Mouse (Mus musculus): ENCODE results near the gene Cers6. TPM values are rescaled to one million over a fixed set of nuclear protein-coding genes. Genes with fewer than 3 reads are reported as not detected.

Cers6 gene
- polyA plus RNA-seq, 1 experiment, result 10.3 TPM

- H3K79me3 ChIP-seq (ENCODE audit: low read depth), result no peaks in the 10 kb centered on the region
- TF ChIP-seq MAX (IDR thresholded peaks at IDR 0.05) (no peak), MYOD1 (IDR thresholded peaks at IDR 0.05; ENCODE audit: control insufficient read depth, insufficient read length, low read depth) (no peak), CEBPB (IDR thresholded peaks at IDR 0.05; ENCODE audit: low read depth) (no peak), FOSL1 (IDR thresholded peaks at IDR 0.05; ENCODE audit: insufficient read depth, low read length, poor library complexity, severe bottlenecking) (no peak), CTCF (IDR thresholded peaks at IDR 0.05; ENCODE audit: control insufficient read depth, insufficient read depth, insufficient read length) (no peak)
- H3ac ChIP-seq (ENCODE audit: control insufficient read depth, insufficient read length, low read depth), result no peak overlapping the region
- no peak overlapping the region for H3K4me3 ChIP-seq (ENCODE audit: insufficient read depth, poor library complexity, severe bottlenecking)
- no peaks in the 10 kb centered on the region for H3K79me2 ChIP-seq (ENCODE audit: control insufficient read depth, insufficient read depth)
- H3K27me3 ChIP-seq (ENCODE audit: control insufficient read depth, insufficient read depth, insufficient read length), result no peaks in the 10 kb centered on the region
- no peaks in the 10 kb centered on the region for H3K36me3 ChIP-seq (ENCODE audit: control insufficient read depth, insufficient read depth)
Measured at GRCm38 (mm10) chr2:69024856-69025255, 163.6 kb downstream of the Cers6 start.

DNA sequence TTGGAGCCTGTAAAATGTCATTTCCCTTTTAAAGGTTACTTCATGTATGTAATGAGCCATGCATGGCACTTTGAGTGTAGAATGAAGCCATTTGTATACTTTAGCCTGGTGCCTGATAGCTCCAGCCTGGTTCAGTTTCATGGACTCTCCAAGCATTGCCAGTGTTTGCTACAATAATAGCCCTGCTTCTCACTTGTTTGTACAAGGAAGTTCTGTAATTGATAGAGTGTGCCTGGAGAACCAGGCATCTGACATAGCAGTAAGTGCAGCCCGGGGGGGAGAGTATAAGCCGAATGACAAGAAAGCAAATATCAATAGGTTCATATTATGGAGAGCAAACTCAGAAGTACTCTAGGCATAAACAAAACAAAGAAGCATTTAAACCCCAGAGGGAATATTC, 171.3 kb downstream of the Cers6 start:
- Histone ChIP-seq H3K79me2 (ENCODE audit: control insufficient read depth, insufficient read depth) (peaks cover 5% of the 10 kb centered on the region), H3K4me3 (ENCODE audit: insufficient read depth, poor library complexity, severe bottlenecking) (no peak overlapping the region), H3ac (ENCODE audit: control insufficient read depth, insufficient read length, low read depth) (no peak overlapping the region), H3K36me3 (ENCODE audit: control insufficient read depth, insufficient read depth) (no peaks in the 10 kb centered on the region), H3K27me3 (ENCODE audit: control insufficient read depth, insufficient read depth, insufficient read length) (no peaks in the 10 kb centered on the region), H3K79me3 (ENCODE audit: low read depth) (no peaks in the 10 kb centered on the region)
- TF ChIP-seq MYOD1 (IDR thresholded peaks at IDR 0.05; ENCODE audit: control insufficient read depth, insufficient read length, low read depth), result no peak
- no peak for TF ChIP-seq USF1 (IDR thresholded peaks at IDR 0.05; ENCODE audit: low read depth)
- no peak for TF ChIP-seq CTCF (IDR thresholded peaks at IDR 0.05; ENCODE audit: control insufficient read depth, insufficient read depth, insufficient read length)
- TF ChIP-seq MAX (IDR thresholded peaks at IDR 0.05), result no peak

GRCm38 (mm10) chr2:69035457-69035856, 174.2 kb downstream of the Cers6 start:
- Histone ChIP-seq H3K79me3 (ENCODE audit: low read depth) (no peaks in the 10 kb centered on the region), H3K36me3 (ENCODE audit: control insufficient read depth, insufficient read depth) (no peaks in the 10 kb centered on the region), H3ac (ENCODE audit: control insufficient read depth, insufficient read length, low read depth) (no peak overlapping the region), H3K79me2 (ENCODE audit: control insufficient read depth, insufficient read depth) (peaks cover 5% of the 10 kb centered on the region), H3K4me3 (ENCODE audit: insufficient read depth, poor library complexity, severe bottlenecking) (no peak overlapping the region), H3K27me3 (ENCODE audit: control insufficient read depth, insufficient read depth, insufficient read length) (no peaks in the 10 kb centered on the region)
- TF ChIP-seq CTCF (IDR thresholded peaks at IDR 0.05; ENCODE audit: control insufficient read depth, insufficient read depth, insufficient read length) (no peak), MAX (IDR thresholded peaks at IDR 0.05) (no peak), MYOD1 (IDR thresholded peaks at IDR 0.05; ENCODE audit: control insufficient read depth, insufficient read length, low read depth) (no peak), USF1 (IDR thresholded peaks at IDR 0.05; ENCODE audit: low read depth) (no peak), FOSL1 (IDR thresholded peaks at IDR 0.05; ENCODE audit: insufficient read depth, low read length, poor library complexity, severe bottlenecking) (no peak), CEBPB (IDR thresholded peaks at IDR 0.05; ENCODE audit: low read depth) (no peak), MYOG (IDR thresholded peaks at IDR 0.05; ENCODE audit: control insufficient read depth, extremely low read depth, insufficient read length) (no peak)

- Histone ChIP-seq H3K79me2 (ENCODE audit: control insufficient read depth, insufficient read depth) (peaks cover 5% of the 10 kb centered on the region), H3K4me3 (ENCODE audit: insufficient read depth, poor library complexity, severe bottlenecking) (no peak overlapping the region), H3ac (ENCODE audit: control insufficient read depth, insufficient read length, low read depth) (no peak overlapping the region), H3K79me3 (ENCODE audit: low read depth) (no peaks in the 10 kb centered on the region), H3K36me3 (ENCODE audit: control insufficient read depth, insufficient read depth) (no peaks in the 10 kb centered on the region), H3K27me3 (ENCODE audit: control insufficient read depth, insufficient read depth, insufficient read length) (no peaks in the 10 kb centered on the region)
- TF ChIP-seq MYOG (IDR thresholded peaks at IDR 0.05; ENCODE audit: control insufficient read depth, extremely low read depth, insufficient read length) (no peak), MAX (IDR thresholded peaks at IDR 0.05) (no peak), FOSL1 (IDR thresholded peaks at IDR 0.05; ENCODE audit: insufficient read depth, low read length, poor library complexity, severe bottlenecking) (no peak), CTCF (IDR thresholded peaks at IDR 0.05; ENCODE audit: control insufficient read depth, insufficient read depth, insufficient read length) (no peak), USF1 (IDR thresholded peaks at IDR 0.05; ENCODE audit: low read depth) (no peak)
Measured at GRCm38 (mm10) chr2:69037362-69037761, 176.1 kb downstream of the Cers6 start.

GRCm38 (mm10) chr2:69042327-69043106, 181.3 kb downstream of the Cers6 start:
- no peaks in the 10 kb centered on the region for H3K36me3 ChIP-seq (ENCODE audit: control insufficient read depth, insufficient read depth)
- TF ChIP-seq USF1 (IDR thresholded peaks at IDR 0.05; ENCODE audit: low read depth) (no peak), MYOG (IDR thresholded peaks at IDR 0.05; ENCODE audit: control insufficient read depth, extremely low read depth, insufficient read length) (no peak), CEBPB (IDR thresholded peaks at IDR 0.05; ENCODE audit: low read depth) (no peak), MAX (IDR thresholded peaks at IDR 0.05) (no peak), FOSL1 (IDR thresholded peaks at IDR 0.05; ENCODE audit: insufficient read depth, low read length, poor library complexity, severe bottlenecking) (no peak), CTCF (IDR thresholded peaks at IDR 0.05; ENCODE audit: control insufficient read depth, insufficient read depth, insufficient read length) (no peak), MYOD1 (IDR thresholded peaks at IDR 0.05; ENCODE audit: control insufficient read depth, insufficient read length, low read depth) (no peak)
- H3ac ChIP-seq (ENCODE audit: control insufficient read depth, insufficient read length, low read depth), result no peak overlapping the region
- no peak overlapping the region for H3K4me3 ChIP-seq (ENCODE audit: insufficient read depth, poor library complexity, severe bottlenecking)
- peaks cover 3% of the 10 kb centered on the region for H3K79me3 ChIP-seq (ENCODE audit: low read depth)
- H3K79me2 ChIP-seq (ENCODE audit: control insufficient read depth, insufficient read depth), result no peaks in the 10 kb centered on the region
- H3K27me3 ChIP-seq (ENCODE audit: control insufficient read depth, insufficient read depth, insufficient read length), result no peaks in the 10 kb centered on the region
